Mouse (Mus musculus) cerebellum, adult 2 months (tissue): ENCODE results near the gene Tmem185b.

Experiments used
- CTCF ChIP-seq: fragments of 200-500 bp; IDR thresholded peaks from 2 replicates; pipeline ENCODE4 v1.5.1; 2011; ENCODE audit warnings: low read depth, mild to moderate bottlenecking, control low read depth, low read length, moderate library complexity, borderline replicate concordance; ENCODE audit not compliant: insufficient read depth
- POLR2A ChIP-seq: fragments of 200-500 bp; IDR thresholded peaks from 2 replicates; pipeline ENCODE4 v1.6.1; 2011; ENCODE audit warnings: low read length, control low read depth, borderline replicate concordance; ENCODE audit not compliant: insufficient read depth

- TF ChIP-seq CTCF, result no peak
- TF ChIP-seq POLR2A, result no peak
These were observed 22.8 kb upstream of the Tmem185b start for GRCm38 (mm10) chr1:119503181-119503580.
